Mouse (Mus musculus) cerebellum, adult 2 months (tissue): Measurements from ENCODE around the gene Gm10100. TPM values are rescaled to one million over a fixed set of nuclear protein-coding genes. Genes with fewer than 3 reads are reported as not detected.

Source experiments
- polyA plus RNA-seq: library from polyadenylated mRNA; depleted of rRNA; stranded (reverse); fragments of >200 nt; gene quantifications from 2 replicates; pipeline ENCODE4 v1.2.3, GENCODE M21; 2012; rRNA removed

Gene Gm10100
- polyA plus RNA-seq, 1 experiment = not detected

Other genes starting within 250 kb of the Gm10100 start
- gene Fam207a, start 210.7 kb upstream of the Gm10100 start, polyA plus RNA-seq = 36.5 and 39.0 TPM in 2 replicates
- gene Itgb2, start 196.2 kb upstream of the Gm10100 start, polyA plus RNA-seq = 2.3 and 2.4 TPM in 2 replicates
- 113 and 118 TPM in 2 replicates for gene Pttg1ip, start 144.8 kb upstream of the Gm10100 start, polyA plus RNA-seq
- gene Sumo3, start 120.4 kb upstream of the Gm10100 start, polyA plus RNA-seq = 301 and 310 TPM in 2 replicates
- 33.8 and 37.7 TPM in 2 replicates for gene Gm49325, start 120.3 kb upstream of the Gm10100 start, polyA plus RNA-seq
- 37.5 and 39.5 TPM in 2 replicates for gene Ube2g2, start 104.2 kb upstream of the Gm10100 start, polyA plus RNA-seq
- 0.59 and 0.79 TPM in 2 replicates for gene Tspear, start 39.9 kb upstream of the Gm10100 start, polyA plus RNA-seq
- not detected in 2 replicates for gene Gm19402, start 35.7 kb upstream of the Gm10100 start, polyA plus RNA-seq
- not detected in 2 replicates for gene Gm9508, start 29.3 kb upstream of the Gm10100 start, polyA plus RNA-seq
- gene Gm10272, start 19.9 kb upstream of the Gm10100 start, polyA plus RNA-seq = not detected in 2 replicates
- 0.32 TPM in 1 of 2 replicates, not detected in the other for gene Gm10024, start 15.0 kb upstream of the Gm10100 start, polyA plus RNA-seq
- not detected in 2 replicates for gene Gm10142, start 10.7 kb upstream of the Gm10100 start, polyA plus RNA-seq
- not detected in 2 replicates for gene Krtap12-1, start 5.9 kb upstream of the Gm10100 start, polyA plus RNA-seq
- not detected in 2 replicates for gene Gm18596, start 16.2 kb downstream of the Gm10100 start, polyA plus RNA-seq
- gene Gm9736, start 24.9 kb downstream of the Gm10100 start, polyA plus RNA-seq = not detected in 2 replicates
- gene Gm3233, start 33.2 kb downstream of the Gm10100 start, polyA plus RNA-seq = not detected in 2 replicates
- gene Gm3238, start 44.8 kb downstream of the Gm10100 start, polyA plus RNA-seq = not detected in 2 replicates
- not detected in 2 replicates for gene Gm7138, start 50.5 kb downstream of the Gm10100 start, polyA plus RNA-seq
- gene Gm3250, start 56.1 kb downstream of the Gm10100 start, polyA plus RNA-seq = not detected in 2 replicates
- not detected in 2 replicates for gene Gm7137, start 61.7 kb downstream of the Gm10100 start, polyA plus RNA-seq
- gene Gm9639, start 68.6 kb downstream of the Gm10100 start, polyA plus RNA-seq = not detected in 2 replicates
- not detected in 2 replicates for gene Gm19668, start 72.6 kb downstream of the Gm10100 start, polyA plus RNA-seq
- gene Gm9507, start 85.4 kb downstream of the Gm10100 start, polyA plus RNA-seq = not detected in 2 replicates
- gene Gm2696, start 88.2 kb downstream of the Gm10100 start, polyA plus RNA-seq = not detected in 2 replicates
- not detected in 2 replicates for gene Krtap10-4, start 100.6 kb downstream of the Gm10100 start, polyA plus RNA-seq
- not detected in 2 replicates for gene Krtap10-10, start 109.5 kb downstream of the Gm10100 start, polyA plus RNA-seq
- gene Gm36176, start 120.3 kb downstream of the Gm10100 start, polyA plus RNA-seq = not detected in 2 replicates
- not detected in 2 replicates for gene Gm10318, start 126.4 kb downstream of the Gm10100 start, polyA plus RNA-seq
- gene Gm3285, start 135.5 kb downstream of the Gm10100 start, polyA plus RNA-seq = not detected in 2 replicates
- 1.5 and 1.8 TPM in 2 replicates for gene Lrrc3, start 176.1 kb downstream of the Gm10100 start, polyA plus RNA-seq
- gene Trpm2, start 244.1 kb downstream of the Gm10100 start, polyA plus RNA-seq = 29.8 and 32.5 TPM in 2 replicates